Mouse (Mus musculus) ovary, postnatal 10 days (tissue): Measurements from ENCODE around the gene Parp9.
A peak's percentile ranks its signal among the peaks of the same experiment; 100 is the strongest.
"Not testable (repeated sequence)": the region's sequence is repeated elsewhere in the genome, so short reads cannot be mapped to it uniquely, and the experiment has no call there.

Experiments
- DNase-seq: peaks from one replicate; pipeline ENCODE4 v3.0.0; 2022; ENCODE audit warnings: low spot score

Parp9 gene

GRCm38 (mm10) chr16:35924341-35924740 is 13.9 kb upstream of the Parp9 start:
- no peak for DNase-seq

- DNase-seq: no peak
These were observed 5.9 kb upstream of the Parp9 start for GRCm38 (mm10) chr16:35932179-35933055.

- DNase-seq: no peak
These were observed 5.1 kb upstream of the Parp9 start for GRCm38 (mm10) chr16:35933181-35933580.

- DNase-seq: no peak
These were observed 991 bp downstream of the Parp9 start for GRCm38 (mm10) chr16:35939261-35939660.

GRCm38 (mm10) chr16:35939690-35940089 is 1.4 kb downstream of the Parp9 start:
- DNase-seq: peak; percentile 47

- DNase-seq: no peak
These were observed 3.1 kb downstream of the Parp9 start for GRCm38 (mm10) chr16:35941382-35941781.

- DNase-seq: no peak
These were observed 11.0 kb downstream of the Parp9 start for GRCm38 (mm10) chr16:35949264-35949663.

GRCm38 (mm10) chr16:35951216-35951615 is 12.9 kb downstream of the Parp9 start:
- no peak for DNase-seq

GRCm38 (mm10) chr16:35952628-35953130 is 14.4 kb downstream of the Parp9 start:
- DNase-seq: no peak

GRCm38 (mm10) chr16:35965991-35966390 is 27.7 kb downstream of the Parp9 start:
- not testable (repeated sequence) for DNase-seq

- DNase-seq: no peak
These were observed 28.3 kb downstream of the Parp9 start for GRCm38 (mm10) chr16:35966411-35967115.

GRCm38 (mm10) chr16:35967319-35967718 is 29.0 kb downstream of the Parp9 start:
- DNase-seq: no peak

GRCm38 (mm10) chr16:35968149-35968548 is 29.9 kb downstream of the Parp9 start:
- DNase-seq: no peak

GRCm38 (mm10) chr16:35974021-35974420 is 35.8 kb downstream of the Parp9 start:
- DNase-seq: no peak

- not testable (repeated sequence) for DNase-seq
These were observed 40.2 kb downstream of the Parp9 start, which contains the start of gene Kpna1 for GRCm38 (mm10) chr16:35978450-35978849. Gene Kpna1, plus strand, starts transcription at chr16:35978750.

GRCm38 (mm10) chr16:35981363-35981821 is 43.1 kb downstream of the Parp9 start:
- DNase-seq: peak; percentile 100

- DNase-seq: no peak
These were observed 44.2 kb downstream of the Parp9 start for GRCm38 (mm10) chr16:35982506-35982901.

- peak; percentile 83 for DNase-seq
These were observed 44.7 kb downstream of the Parp9 start for GRCm38 (mm10) chr16:35982902-35983516.

- DNase-seq: peak; percentile 20
These were observed 45.3 kb downstream of the Parp9 start for GRCm38 (mm10) chr16:35983517-35984101.

GRCm38 (mm10) chr16:35984471-35984870 is 46.2 kb downstream of the Parp9 start:
- DNase-seq: no peak

GRCm38 (mm10) chr16:35987930-35988329 is 49.7 kb downstream of the Parp9 start:
- DNase-seq: no peak

GRCm38 (mm10) chr16:35992391-35992790 is 54.1 kb downstream of the Parp9 start:
- no peak for DNase-seq
